Mouse (Mus musculus) adrenal gland, adult 2 months (tissue): Measurements from ENCODE around the gene Chdh. TPM values are rescaled to one million over a fixed set of nuclear protein-coding genes. Genes with fewer than 3 reads are reported as not detected.

Experiments used
- DNase-seq: peaks from one replicate; pipeline ENCODE4 v3.0.0; 2021
- microRNA-seq, 2 experiments: library from miRNA; unstranded; fragments of <30 nt; microRNA quantifications; one replicate each; pipeline ENCODE4 v1.2.0; 2021
- polyA plus RNA-seq: library from polyadenylated mRNA; depleted of rRNA; stranded (reverse); fragments of >200 nt; gene quantifications from 2 replicates; pipeline ENCODE4 v1.2.3, GENCODE M21; 2012; rRNA removed
- total RNA-seq, 2 experiments: library from RNA; stranded (reverse); gene quantifications; 2 replicates each; pipeline ENCODE4 v1.2.3; 2021

Gene Chdh
- total and polyA plus RNA-seq, 3 experiments: 5.5 to 24.5 (median 13.2) TPM

DNA sequence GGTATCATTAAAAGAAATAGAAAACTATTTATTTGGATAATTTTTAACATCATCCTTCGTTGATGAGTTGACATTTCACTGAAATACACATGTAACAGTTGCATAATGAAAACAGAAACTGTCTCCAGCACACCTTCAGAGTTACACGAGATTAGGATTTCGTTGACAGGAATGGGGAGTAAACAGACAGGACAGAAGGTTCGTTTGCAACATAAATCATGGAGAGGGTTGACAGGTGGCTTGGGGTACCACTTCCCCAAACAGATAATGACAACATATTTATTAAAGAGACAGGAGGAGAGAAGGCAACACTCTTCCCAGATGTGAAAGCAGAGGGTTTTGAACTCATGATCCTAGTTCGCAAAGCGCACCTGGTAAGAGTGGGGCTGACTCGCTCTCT is 46.1 kb downstream of the Chdh start:
- DNase-seq: no peak

DNA sequence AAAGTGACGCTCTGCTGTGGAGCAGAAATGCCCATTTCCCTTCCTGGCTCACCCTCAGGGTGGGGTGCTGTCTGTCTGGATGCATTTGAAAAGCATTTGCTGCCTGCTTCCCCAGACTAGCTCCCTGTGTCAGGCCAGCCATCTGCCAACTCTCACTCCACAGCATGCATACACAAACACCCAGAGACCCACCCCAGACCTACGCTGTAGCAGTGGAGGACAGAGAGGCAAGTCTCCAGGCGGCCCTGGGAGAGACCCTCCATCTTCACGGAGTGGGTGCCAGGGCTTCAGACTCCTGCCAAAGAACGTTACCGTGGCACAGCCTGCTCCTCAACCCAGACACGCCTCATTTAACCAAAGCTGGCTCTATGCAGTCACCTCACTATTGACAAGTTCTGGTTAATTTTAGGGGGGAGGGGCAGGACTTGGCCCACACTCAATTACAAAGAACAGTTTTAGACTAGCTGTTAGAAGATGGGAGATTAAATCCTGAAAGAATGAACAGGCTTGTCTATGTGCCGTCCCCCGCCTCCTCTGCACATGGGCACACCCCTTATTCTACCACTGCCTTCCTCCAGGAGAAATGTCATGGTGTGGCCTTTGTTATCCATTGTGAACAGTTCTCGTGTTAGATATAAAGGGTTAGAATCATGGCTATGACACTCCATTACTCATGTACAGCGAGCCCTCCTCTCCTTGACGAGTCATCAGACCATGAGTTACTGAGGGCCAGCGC is 47.4 kb downstream of the Chdh start:
- peak; percentile 12 for DNase-seq

DNA sequence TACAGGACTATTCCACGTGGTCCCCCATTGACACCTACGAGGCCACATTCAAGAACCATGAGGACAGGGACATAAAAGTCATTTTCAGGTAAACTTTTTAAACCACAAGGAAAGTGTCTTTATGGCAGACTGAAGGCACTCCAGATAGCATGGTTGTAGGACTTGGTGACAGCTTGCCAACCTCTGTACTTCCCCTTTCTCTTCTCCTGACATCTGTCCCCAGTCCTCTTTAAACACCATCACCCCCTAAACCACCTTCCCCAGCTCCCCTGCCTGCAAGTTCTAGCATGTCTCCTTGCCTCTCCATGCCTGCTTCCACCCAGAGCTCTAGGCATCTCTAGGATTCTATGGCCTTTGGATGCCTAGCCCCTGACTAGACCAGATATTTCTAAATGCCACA is 56.0 kb downstream of the Chdh start:
- DNase-seq: no peak

DNA sequence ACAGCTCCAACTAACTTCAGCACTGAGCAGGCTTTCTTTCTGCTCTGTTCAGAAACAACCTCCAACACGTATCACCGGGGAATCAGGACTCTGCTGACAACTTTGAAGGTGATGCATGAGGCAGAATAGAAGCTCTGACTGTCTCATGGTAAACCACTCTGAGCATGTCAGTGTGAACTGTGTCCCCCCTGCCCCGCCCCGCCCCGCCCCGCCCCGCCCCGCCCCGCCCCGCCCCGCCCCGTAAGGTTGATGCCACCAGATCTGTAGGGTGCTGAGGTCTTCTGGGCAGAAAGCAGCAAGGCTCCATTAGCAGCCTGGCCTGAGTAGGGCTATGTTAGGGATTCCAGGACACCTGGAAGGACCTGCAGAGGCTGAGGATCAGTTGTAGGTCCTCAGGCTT is 57.9 kb downstream of the Chdh start:
- no peak for DNase-seq

DNA sequence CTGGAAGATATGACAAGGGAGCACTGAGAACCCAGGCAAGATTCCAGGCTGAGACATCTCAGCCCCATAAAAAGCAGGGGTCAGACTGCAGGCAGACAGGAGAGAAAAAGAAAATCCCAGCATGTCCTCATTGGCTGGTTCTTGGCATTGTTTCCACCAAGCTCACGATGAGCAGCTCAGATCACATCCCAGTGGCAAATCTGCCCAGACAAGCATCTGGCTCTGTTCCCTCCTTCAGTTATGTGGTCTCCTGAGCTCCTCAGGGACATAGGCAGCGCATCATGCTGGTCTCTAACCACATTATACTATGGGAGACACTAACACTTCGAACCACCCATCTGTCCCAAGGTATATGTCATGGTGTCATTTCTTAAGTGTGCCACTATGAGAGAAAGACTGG is 59.7 kb downstream of the Chdh start:
- DNase-seq: no peak

DNA sequence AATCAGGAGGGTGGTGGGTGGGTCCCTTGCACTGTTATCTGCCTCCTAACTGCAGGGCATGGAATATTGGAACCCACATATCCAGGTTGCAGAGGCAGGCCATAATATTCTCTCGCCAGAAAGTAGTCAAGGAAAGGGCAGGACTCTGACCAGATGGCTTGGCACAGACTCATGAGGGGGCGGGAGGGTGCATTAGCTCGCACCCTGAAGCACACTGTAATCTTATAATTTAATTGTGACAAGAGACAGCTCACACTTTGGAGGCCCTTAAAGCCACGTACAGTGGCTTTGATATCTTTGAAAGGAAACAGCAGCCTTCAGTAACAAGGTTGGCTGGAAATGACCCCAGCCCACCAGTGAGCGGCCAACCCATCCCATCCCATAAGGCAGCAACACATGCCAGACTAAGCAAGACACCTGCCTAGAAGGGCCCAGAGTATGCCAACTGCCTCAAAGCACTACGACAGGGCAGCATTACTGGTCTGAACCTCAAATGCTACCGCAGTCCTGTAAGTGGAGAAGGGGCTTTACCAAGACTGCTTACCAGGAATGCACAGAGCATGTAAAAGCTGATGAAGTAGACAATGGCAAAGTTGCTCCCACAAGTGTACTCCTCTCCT is 66.6 kb downstream of the Chdh start:
- peak; percentile 21 for DNase-seq

DNA sequence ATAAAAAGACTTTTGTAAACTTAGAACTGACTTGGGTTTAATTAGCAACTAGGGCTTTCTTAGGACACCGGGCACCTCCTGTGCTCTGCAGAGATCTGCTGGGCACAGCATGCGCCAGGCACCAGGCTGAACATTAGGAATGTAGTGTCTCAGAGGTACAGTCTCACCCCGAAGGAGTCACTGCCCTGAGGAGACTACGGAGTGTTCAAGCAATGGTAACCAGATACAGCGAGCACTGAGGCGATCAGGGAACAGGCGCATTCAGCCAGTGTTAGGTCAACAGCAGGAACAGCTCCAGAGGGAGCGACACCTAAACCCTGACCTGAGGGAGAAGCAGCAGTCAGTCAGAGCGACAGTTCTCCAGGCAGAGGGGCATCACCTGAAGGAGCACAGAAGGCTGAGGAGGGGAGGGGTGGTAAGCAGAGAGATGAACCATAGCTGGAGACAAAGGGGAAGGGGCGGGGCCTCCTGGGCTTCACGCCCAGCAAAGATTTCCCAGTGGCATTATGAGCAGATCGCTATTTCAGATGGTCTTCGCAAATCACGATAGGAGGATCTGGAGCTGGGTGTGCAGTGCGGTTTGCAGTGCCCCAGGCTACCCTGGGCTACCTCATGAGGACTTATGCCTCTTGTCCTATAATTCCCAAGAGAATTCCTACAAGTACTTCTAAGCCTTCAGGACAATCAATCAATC is 69.4 kb downstream of the Chdh start:
- no peak for DNase-seq

DNA sequence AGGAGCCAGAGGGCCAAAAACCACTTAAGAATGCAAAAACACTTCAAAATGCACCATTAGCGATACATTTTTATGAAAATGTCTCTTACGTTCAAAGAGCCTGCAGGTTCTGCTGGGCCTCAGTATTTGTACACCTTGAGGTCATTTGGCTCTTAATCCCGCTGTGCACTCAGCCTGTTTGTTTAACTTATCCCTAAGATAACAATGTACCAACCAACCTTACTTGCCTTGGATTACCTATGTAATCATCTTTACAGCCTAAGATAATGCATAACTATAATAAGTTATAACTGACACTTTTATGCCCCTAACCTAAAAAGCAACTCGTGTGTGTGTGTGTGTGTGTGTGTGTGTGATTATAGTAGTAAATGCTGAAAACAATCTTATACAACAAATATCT is 70.9 kb downstream of the Chdh start:
- no peak for DNase-seq

Small RNAs within 50 kb of the gene (microRNA-seq; reads per million reads assigned to microRNA genes)
- 0 to 0.66 reads per million in 2 experiments for gene Mir6947

Other genes with a start within 250 kb of the Chdh start
- gene Selenok, start 40.7 kb upstream of the Chdh start, total RNA-seq: 100 to 1,000 TPM in 1 of 2 experiments, 10 to 100 TPM in 1; 78.3 to 122 TPM
- 3.8 and 5.5 TPM in 2 replicates for gene Selenok, start 40.7 kb upstream of the Chdh start, polyA plus RNA-seq
- gene Actr8, start 30.7 kb upstream of the Chdh start, total RNA-seq: 10 to 100 TPM; 55.7 to 57.0 TPM
- 10.6 and 10.9 TPM in 2 replicates for gene Actr8, start 30.7 kb upstream of the Chdh start, polyA plus RNA-seq
- gene Il17rb, start 127 bp upstream of the Chdh start, total RNA-seq: 1 to 10 TPM; 1.8 to 3.2 TPM
- gene Il17rb, start 127 bp upstream of the Chdh start, polyA plus RNA-seq: 1.1 TPM in 2 replicates